Mouse (Mus musculus) limb, embryonic 14.5 days (tissue): ENCODE data around the gene Mettl18. TPM values are rescaled to one million over a fixed set of nuclear protein-coding genes. Genes with fewer than 3 reads are reported as not detected.

Experiments
- ATAC-seq: fragments of 200-750 bp; cut with Nextera tagmentation; 2 replicates; pipeline ENCODE4 v1.8.0; 2017; ENCODE audit warnings: low read depth, moderate number of reproducible peaks, moderate TSS enrichment; ENCODE audit not compliant: low FRiP score
- DNase-seq: peaks from one replicate; pipeline ENCODE4 v3.0.0-alpha.2; 2015; ENCODE audit warnings: low spot score
- H3K27ac ChIP-seq: fragments of 300-500 bp; sonication (generic); replicated peaks from 2 replicates; pipeline ENCODE4 v1.5.1; 2014; ENCODE audit warnings: low read depth, mild to moderate bottlenecking, low read length, moderate library complexity, mixed read lengths
- H3K27me3 ChIP-seq: fragments of 300-500 bp; sonication (generic); 2 replicates; pipeline ENCODE4 v1.6.1; 2014; ENCODE audit warnings: low read length, mixed read lengths; ENCODE audit not compliant: control insufficient read depth, insufficient read depth
- H3K36me3 ChIP-seq: fragments of 300-500 bp; sonication (generic); 2 replicates; pipeline ENCODE4 v1.6.1; 2014; ENCODE audit warnings: mild to moderate bottlenecking, low read length, moderate library complexity, mixed read lengths; ENCODE audit not compliant: control insufficient read depth, insufficient read depth
- H3K4me1 ChIP-seq: fragments of 300-500 bp; sonication (generic); 2 replicates; pipeline ENCODE4 v1.6.1; 2014; ENCODE audit warnings: antibody characterized with exemption, low read length, mixed read lengths; ENCODE audit not compliant: control insufficient read depth, insufficient read depth
- H3K4me2 ChIP-seq: fragments of 300-500 bp; sonication (generic); replicated peaks from 2 replicates; pipeline ENCODE4 v1.6.1; 2014; ENCODE audit warnings: low read depth, mild to moderate bottlenecking, low read length, moderate library complexity; ENCODE audit not compliant: severe bottlenecking
- H3K4me3 ChIP-seq: fragments of 300-500 bp; sonication (generic); replicated peaks from 2 replicates; pipeline ENCODE4 v1.5.1; 2014; ENCODE audit warnings: low read length
- H3K9ac ChIP-seq: fragments of 300-500 bp; sonication (generic); 2 replicates; pipeline ENCODE4 v1.6.1; 2014; ENCODE audit warnings: mild to moderate bottlenecking, low read depth, low read length, moderate library complexity; ENCODE audit not compliant: severe bottlenecking
- H3K9me3 ChIP-seq: fragments of 300-500 bp; sonication (generic); 2 replicates; pipeline ENCODE4 v1.6.1; 2016; ENCODE audit warnings: low read length; ENCODE audit not compliant: control insufficient read depth
- POLR2A ChIP-seq: fragments of 200-500 bp; IDR thresholded peaks from 2 replicates; pipeline ENCODE4 v1.8.0; 2012; ENCODE audit warnings: inconsistent platforms, mild to moderate bottlenecking, moderate library complexity, borderline replicate concordance; ENCODE audit not compliant: insufficient read depth, insufficient read length; ENCODE audit errors: extremely low read depth
- WGBS: fragments of 180-500 bp; shearing (Covaris S2); extraction: QIAGEN DNeasy Blood & Tissue Kit; methylation state at CpG from one replicate; pipeline ENCODE4 v1.1.7; 2014; 5-methylcytosine and 5-hydroxymethylcytosine counted together
- polyA plus RNA-seq, 2 experiments: library from polyadenylated mRNA; depleted of rRNA in 1 of 2; stranded (reverse) in 1 of 2; unstranded in 1 of 2; fragments of >200 nt; fragmentation: Nextera tagmentation in 1 of 2; extraction: Ambion mirVana in 1 of 2; gene quantifications; 2 replicates each; pipeline versions ENCODE4 v1.2.1 to v1.2.3; 2012 to 2014

Gene Mettl18
- polyA plus RNA-seq, 2 experiments, result 4.6 to 9.6 TPM

- no peak overlapping the region for H3K4me2 ChIP-seq
- no peaks in the 10 kb centered on the region for H3K36me3 ChIP-seq
- H3K4me1 ChIP-seq, result no peaks in the 10 kb centered on the region
- 75% methylated on average over 6 of the region's 6 CpGs for WGBS
- no peak for DNase-seq
- no peak overlapping the region for H3K27ac ChIP-seq
- H3K9me3 ChIP-seq, result no peaks in the 10 kb centered on the region
- H3K4me3 ChIP-seq, result no peak overlapping the region
- H3K9ac ChIP-seq, result no peak overlapping the region
- TF ChIP-seq POLR2A, result no peak
- no peak for ATAC-seq
- no peaks in the 10 kb centered on the region for H3K27me3 ChIP-seq
These were observed 7.3 kb downstream of the Mettl18 start for GRCm38 (mm10) chr1:164001831-164002452.

- Histone ChIP-seq H3K27ac (no peak overlapping the region), H3K4me3 (no peak overlapping the region), H3K9me3 (no peaks in the 10 kb centered on the region), H3K27me3 (no peaks in the 10 kb centered on the region), H3K9ac (no peak overlapping the region), H3K4me2 (no peak overlapping the region), H3K4me1 (no peaks in the 10 kb centered on the region), H3K36me3 (no peaks in the 10 kb centered on the region)
- DNase-seq, result no peak
- 80% methylated on average over 3 of the region's 3 CpGs for WGBS
- no peak for TF ChIP-seq POLR2A
- no peak for ATAC-seq
These were observed 9.6 kb downstream of the Mettl18 start for GRCm38 (mm10) chr1:164004311-164004710.

DNA sequence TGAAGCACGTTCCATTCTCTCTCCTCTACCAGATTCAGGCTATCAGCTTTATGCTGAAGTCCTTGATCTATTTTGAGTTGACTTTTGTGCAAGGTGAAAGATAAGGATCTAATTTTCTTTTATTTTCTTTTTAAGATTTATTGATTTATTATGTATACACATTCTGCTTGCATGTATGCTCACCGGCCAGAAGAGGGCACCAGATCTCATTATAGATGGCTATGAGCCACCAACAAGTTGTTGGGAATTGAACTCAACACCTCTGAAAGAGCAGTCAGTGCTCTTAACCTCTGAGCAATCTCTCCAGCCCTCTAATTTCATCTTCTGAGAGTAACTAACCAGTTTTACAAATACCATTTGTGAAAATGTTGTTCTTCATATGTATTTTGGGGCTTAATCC is 14.5 kb downstream of the Mettl18 start:
- no peak for ATAC-seq
- WGBS, result 42% methylated on average over 2 of the region's 2 CpGs
- H3K36me3 ChIP-seq, result no peaks in the 10 kb centered on the region
- H3K4me2 ChIP-seq, result no peak overlapping the region
- H3K4me3 ChIP-seq, result no peak overlapping the region
- no peaks in the 10 kb centered on the region for H3K9me3 ChIP-seq
- no peak overlapping the region for H3K9ac ChIP-seq
- H3K27ac ChIP-seq, result no peak overlapping the region
- H3K27me3 ChIP-seq, result no peaks in the 10 kb centered on the region
- no peak for TF ChIP-seq POLR2A
- no peaks in the 10 kb centered on the region for H3K4me1 ChIP-seq
- DNase-seq, result no peak

DNA sequence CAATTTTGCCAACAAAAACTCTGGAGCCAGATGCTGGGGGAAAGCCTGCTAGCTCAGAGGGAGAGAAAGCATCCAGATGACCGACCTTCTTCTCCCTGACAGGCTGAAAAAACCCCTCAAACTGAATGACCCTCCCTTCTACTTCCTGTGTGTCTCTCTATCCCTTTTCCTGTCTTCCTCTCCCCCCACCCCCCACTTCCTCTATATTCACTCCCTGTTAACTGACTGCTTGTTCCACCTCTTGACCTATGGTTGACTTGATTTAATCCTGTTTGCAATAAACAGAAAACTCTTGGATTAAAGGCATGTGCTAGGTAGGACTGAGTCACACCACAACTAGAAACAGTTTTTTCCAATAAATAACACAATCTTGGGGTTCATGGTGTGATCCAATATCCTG is 19.9 kb downstream of the Mettl18 start:
- H3K9ac ChIP-seq, result no peak overlapping the region
- ATAC-seq (no peak), DNase-seq (no peak)
- no peaks in the 10 kb centered on the region for H3K4me1 ChIP-seq
- no peak for TF ChIP-seq POLR2A
- no peaks in the 10 kb centered on the region for H3K36me3 ChIP-seq
- no peak overlapping the region for H3K4me2 ChIP-seq
- WGBS, result 70% methylated on average over 1 of the region's 1 CpGs
- H3K4me3 ChIP-seq, result no peak overlapping the region
- H3K9me3 ChIP-seq, result no peaks in the 10 kb centered on the region
- H3K27ac ChIP-seq, result no peak overlapping the region
- H3K27me3 ChIP-seq, result no peaks in the 10 kb centered on the region

DNA sequence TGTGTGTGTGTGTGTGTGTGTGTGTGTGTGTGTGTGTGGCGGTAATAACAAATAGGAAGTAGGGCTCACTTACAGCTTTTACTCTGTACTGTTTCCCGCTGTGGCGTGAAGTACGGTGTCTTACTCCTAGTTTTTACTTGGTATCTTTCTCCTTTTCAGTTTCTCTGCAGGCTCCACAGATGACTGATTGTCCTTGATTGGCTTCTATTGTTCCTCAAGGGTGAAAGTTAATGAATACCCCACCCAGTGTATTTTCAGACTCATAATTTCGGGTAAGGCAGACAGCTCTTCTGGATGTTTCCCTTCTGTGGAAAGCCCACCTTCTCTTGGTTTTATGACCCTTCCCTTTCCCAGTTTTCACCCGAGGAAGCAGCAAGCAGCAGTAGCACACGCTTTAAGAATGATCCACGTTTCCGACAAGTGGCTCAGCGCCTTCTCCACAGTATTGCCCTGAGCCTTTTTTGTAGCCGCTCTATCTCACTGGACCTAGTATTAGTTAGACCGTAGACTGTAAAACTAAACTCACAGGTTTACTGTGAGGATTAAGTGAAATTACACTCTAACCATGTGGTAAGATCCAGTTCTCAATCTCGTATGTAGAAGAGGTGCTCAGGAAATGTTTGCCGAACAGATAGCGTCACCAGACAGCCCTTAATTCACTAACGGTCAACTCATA is 23.7 kb downstream of the Mettl18 start:
- 80% methylated on average over 16 of the region's 16 CpGs for WGBS
- H3K9me3 ChIP-seq, result no peaks in the 10 kb centered on the region
- H3K4me3 ChIP-seq, result no peak overlapping the region
- TF ChIP-seq POLR2A, result no peak
- no peaks in the 10 kb centered on the region for H3K27me3 ChIP-seq
- no peak overlapping the region for H3K4me2 ChIP-seq
- H3K9ac ChIP-seq, result no peak overlapping the region
- no peak overlapping the region for H3K27ac ChIP-seq
- H3K36me3 ChIP-seq, result no peaks in the 10 kb centered on the region
- DNase-seq (no peak), ATAC-seq (no peak)
- H3K4me1 ChIP-seq, result no peaks in the 10 kb centered on the region
